In genomic region chr4:140622819-140623218, GRCm38 (mm10) we compare ENCODE assay signal across 9 mouse cellular contexts. TPM values are rescaled to one million over a fixed set of nuclear protein-coding genes. Genes with fewer than 3 reads are reported as not detected.
A peak's percentile ranks its signal among the peaks of the same experiment; 100 is the strongest.
DNase-seq lines count a peak whose midpoint lies in the region; ATAC-seq and TF ChIP-seq lines count a peak whose summit lies in the region.
"Had no signal": no experiment of that assay in that cellular context is flagged by ENCODE, and none has a peak within 500 bp of the region (broad histone marks: within the 10 kb centered on the region; RNA-seq: fewer than 3 reads in every experiment).

No protein-coding gene starts in this region.

- no peak for TF ChIP-seq CTCF in intestine, postnatal 0 days (IDR thresholded peaks at IDR 0.05; ENCODE audit: low read depth)

- ATAC-seq in intestine, embryonic 14.5 days (replicated peaks; ENCODE audit: low FRiP score, low TSS enrichment, low read depth): no peak
- ATAC-seq in intestine, postnatal 0 days: no peak
- no peak for ATAC-seq in kidney, embryonic 14.5 days (ENCODE audit: low FRiP score, low TSS enrichment)
- no peak for ATAC-seq in midbrain, embryonic 15.5 days (replicated peaks)

- H3K4me3 ChIP-seq in intestine, embryonic 14.5 days (ENCODE audit: low read depth, low read length): no peak overlapping the region
- no peak overlapping the region for H3K4me3 ChIP-seq in intestine, postnatal 0 days (ENCODE audit: low read depth, low read length)
- no peak overlapping the region for H3K4me3 ChIP-seq in kidney, embryonic 14.5 days (ENCODE audit: low read length)
- H3K4me3 ChIP-seq in midbrain, embryonic 15.5 days: no peak overlapping the region

- peak; percentile 54 for DNase-seq in intestine, embryonic 14.5 days (ENCODE audit: low spot score)
- peak; percentile 32 to 46 for DNase-seq in heart, adult 9 months (ENCODE audit: low spot score in 2 of 2)
- DNase-seq in layer of hippocampus, adult 11-12 months (ENCODE audit: low spot score): no peak
- no peak for DNase-seq in adrenal gland, adult 8-10 months
- no peak for DNase-seq in c-Kit-positive CD71-positive TER-119-positive erythroid progenitor cells, embryonic 14.5 days (ENCODE audit: low spot score)

- peaks cover 34% of the 10 kb centered on the region for H3K4me1 ChIP-seq in intestine, embryonic 14.5 days (replicated peaks; ENCODE audit: control insufficient read depth, insufficient read depth, low read length)
- H3K4me1 ChIP-seq in intestine, postnatal 0 days (replicated peaks; ENCODE audit: control insufficient read depth, insufficient read depth, low read length): peaks cover 7% of the 10 kb centered on the region; the same call in 1 of the 2 replicates
- peaks cover 49% of the 10 kb centered on the region for H3K4me1 ChIP-seq in kidney, embryonic 14.5 days (ENCODE audit: control insufficient read depth, insufficient read depth, low read length)
- peaks cover 44% of the 10 kb centered on the region for H3K4me1 ChIP-seq in midbrain, embryonic 15.5 days

- no peak overlapping the region for H3K4me2 ChIP-seq in intestine, embryonic 14.5 days (ENCODE audit: low read length)
- H3K4me2 ChIP-seq in intestine, postnatal 0 days (replicated peaks; ENCODE audit: low read depth): no peak overlapping the region
- H3K4me2 ChIP-seq in kidney, embryonic 14.5 days (replicated peaks; ENCODE audit: low read depth, low read length): no peak overlapping the region
- H3K4me2 ChIP-seq in midbrain, embryonic 15.5 days: no peak overlapping the region

- H3K9me3 ChIP-seq in intestine, embryonic 14.5 days (ENCODE audit: control insufficient read depth, low read length): no peaks in the 10 kb centered on the region
- H3K9me3 ChIP-seq in intestine, postnatal 0 days (ENCODE audit: control insufficient read depth): no peaks in the 10 kb centered on the region
- no peaks in the 10 kb centered on the region for H3K9me3 ChIP-seq in kidney, embryonic 14.5 days (ENCODE audit: control insufficient read depth, low read length)
- no peaks in the 10 kb centered on the region for H3K9me3 ChIP-seq in midbrain, embryonic 15.5 days
- H3K9me3 ChIP-seq: megakaryocyte, embryonic 14.5 days had no signal

- H3K27ac ChIP-seq in intestine, embryonic 14.5 days (ENCODE audit: low read depth): peak overlapping the region; percentile 91; the same call in 1 of the 2 replicates
- no peak overlapping the region for H3K27ac ChIP-seq in intestine, postnatal 0 days (ENCODE audit: low read depth, low read length)
- peak overlapping the region; percentile 96 for H3K27ac ChIP-seq in kidney, embryonic 14.5 days (ENCODE audit: low read depth, low read length)
- 0 out of 2 replicates have a peak overlapping the region, but pooled peaks have one; percentile 90 for H3K27ac ChIP-seq in midbrain, embryonic 15.5 days

- H3K9ac ChIP-seq in intestine, embryonic 14.5 days (ENCODE audit: low read length): no peak overlapping the region
- H3K9ac ChIP-seq in intestine, postnatal 0 days (ENCODE audit: low read depth, low read length): no peak overlapping the region
- no peak overlapping the region; the same call in 1 of the 2 replicates for H3K9ac ChIP-seq in kidney, embryonic 14.5 days (ENCODE audit: low read depth, low read length)
- H3K9ac ChIP-seq in midbrain, embryonic 15.5 days: no peak overlapping the region

- 27% methylated on average over 4 of the region's 4 CpGs for WGBS in intestine, embryonic 14.5 days
- 56% methylated on average over 4 of the region's 4 CpGs for WGBS in intestine, postnatal 0 days
- 38% methylated on average over 4 of the region's 4 CpGs for WGBS in kidney, embryonic 14.5 days
- WGBS in midbrain, embryonic 15.5 days: 24% methylated on average over 4 of the region's 4 CpGs

- H3K36me3 ChIP-seq in intestine, embryonic 14.5 days (ENCODE audit: control insufficient read depth, insufficient read depth, low read length): no peaks in the 10 kb centered on the region
- H3K36me3 ChIP-seq in intestine, postnatal 0 days (ENCODE audit: control insufficient read depth, insufficient read depth): no peaks in the 10 kb centered on the region
- no peaks in the 10 kb centered on the region for H3K36me3 ChIP-seq in kidney, embryonic 14.5 days (ENCODE audit: control insufficient read depth, insufficient read depth, low read length)
- no peaks in the 10 kb centered on the region for H3K36me3 ChIP-seq in midbrain, embryonic 15.5 days (replicated peaks)

- no peaks in the 10 kb centered on the region for H3K27me3 ChIP-seq in intestine, embryonic 14.5 days (replicated peaks; ENCODE audit: control insufficient read depth, insufficient read depth, low read length)
- no peaks in the 10 kb centered on the region for H3K27me3 ChIP-seq in intestine, postnatal 0 days (replicated peaks; ENCODE audit: control insufficient read depth, insufficient read depth, low read length)
- no peaks in the 10 kb centered on the region for H3K27me3 ChIP-seq in kidney, embryonic 14.5 days (ENCODE audit: control insufficient read depth, insufficient read depth, low read length)
- no peaks in the 10 kb centered on the region for H3K27me3 ChIP-seq in midbrain, embryonic 15.5 days (replicated peaks)

RNA-seq across cellular contexts. Expression of gene Arhgef10l, which starts 43.0 kb away (rescaled TPM):
- polyA plus RNA-seq in intestine, embryonic 14.5 days (2014; fragmentation: Nextera tagmentation; extraction: Ambion mirVana): 15.2 and 16.3 TPM in 2 replicates
- polyA plus RNA-seq in intestine, postnatal 0 days (2015; fragmentation: Nextera tagmentation; extraction: Ambion mirVana): 3.9 and 5.4 TPM in 2 replicates
- 11.8 and 18.2 TPM in 2 replicates for polyA plus RNA-seq in kidney, embryonic 14.5 days (2014; fragmentation: Nextera tagmentation; extraction: Ambion mirVana)
- polyA plus RNA-seq in midbrain, embryonic 15.5 days (2015; fragmentation: Nextera tagmentation; extraction: Ambion mirVana): 30.7 and 31.5 TPM in 2 replicates
- total RNA-seq in adrenal gland, adult 8-10 months (2022): 10 to 100 TPM; 13.3 to 46.3 (median 28.5) TPM

Comparison
In these comparisons a context has a peak if more than half of its experiments do, and no peak if none do; other contexts are left out.
1. DNase-seq: peak in intestine, embryonic 14.5 days (single experiment) and heart, adult 9 months (2 of 2); none in layer of hippocampus, adult 11-12 months (single experiment), adrenal gland, adult 8-10 months (single experiment) and c-Kit-positive CD71-positive TER-119-positive erythroid progenitor cells, embryonic 14.5 days (single experiment).